Mouse (Mus musculus): Measurements from ENCODE around the gene Donson.

Gene Donson

DNA sequence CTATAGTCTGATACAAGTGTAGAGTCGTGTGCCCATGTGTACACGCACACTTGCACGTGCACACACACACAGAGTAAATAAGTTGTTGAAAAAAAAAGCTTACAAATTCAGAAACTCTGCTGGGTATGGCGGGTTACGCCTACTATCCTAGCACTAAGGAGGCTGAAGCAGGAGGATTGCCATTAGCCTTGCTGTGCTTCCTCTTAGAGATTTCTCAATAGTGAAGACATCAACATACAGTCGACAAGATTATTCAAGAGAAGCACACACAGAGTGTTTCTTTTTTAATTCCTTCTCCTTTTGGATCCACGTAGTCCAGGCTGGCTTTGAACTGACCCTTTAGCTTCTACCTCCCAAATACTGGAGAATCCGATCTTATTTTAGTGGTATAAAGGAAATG lies 48.4 kb downstream of the Donson start:
- DNase-seq, result no peak

DNA sequence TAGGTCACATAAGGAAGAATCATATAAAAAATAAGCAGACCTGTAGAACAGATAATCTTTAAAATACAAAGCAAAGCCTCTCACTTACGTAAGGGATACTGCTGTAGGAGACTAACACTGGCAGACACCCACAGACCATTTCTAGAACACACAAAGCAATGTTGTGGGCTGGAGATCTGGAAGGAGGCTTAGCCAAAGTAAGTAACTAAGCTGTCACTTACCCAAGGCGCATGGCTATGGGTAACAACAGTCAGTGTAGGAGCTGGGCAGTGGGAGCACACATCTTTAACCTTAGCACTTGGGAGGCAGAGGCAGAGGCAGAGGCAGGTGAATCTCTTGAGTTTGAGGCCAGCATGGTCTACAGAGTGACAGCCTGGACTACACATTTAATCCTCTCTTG lies 48.9 kb downstream of the Donson start:
- no peak for DNase-seq

DNA sequence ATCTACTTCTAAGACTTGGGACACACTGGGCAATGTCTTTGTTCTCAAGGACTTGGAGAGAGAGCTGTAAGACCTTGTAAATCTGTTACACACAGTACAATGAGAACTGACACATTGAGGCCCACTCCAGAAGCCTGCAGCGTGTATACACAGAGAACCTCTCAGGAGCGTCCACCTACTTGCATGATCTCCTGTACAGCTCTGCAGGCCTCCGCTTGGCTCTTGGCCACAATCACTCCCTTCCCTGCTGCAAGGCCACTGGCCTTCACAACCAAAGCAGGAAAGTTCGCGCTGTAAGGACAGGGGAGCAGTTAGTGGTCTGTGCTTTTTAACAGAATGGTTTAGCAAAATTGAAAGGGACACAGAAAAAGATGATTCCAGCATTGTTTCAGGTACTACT lies 49.4 kb downstream of the Donson start:
- DNase-seq, result no peak

DNA sequence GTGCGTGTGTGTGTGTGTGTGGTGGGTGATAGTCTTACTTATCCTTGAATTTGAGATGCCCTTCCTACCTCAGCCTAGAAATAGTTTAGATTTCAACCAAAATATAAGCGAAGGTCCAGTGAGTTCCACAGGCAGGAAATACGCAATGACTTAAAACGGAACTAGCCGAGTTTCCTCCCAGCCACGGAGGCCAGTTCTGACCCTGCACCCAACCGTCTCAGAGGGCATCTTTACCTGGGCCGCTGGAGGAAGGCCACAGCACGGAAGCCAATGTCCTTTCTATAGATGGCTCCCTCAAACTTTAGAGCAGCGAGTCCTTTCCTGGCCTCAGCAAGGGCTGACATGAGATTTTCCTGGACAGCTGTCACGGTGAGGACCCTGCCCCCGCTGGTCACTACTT lies 54.9 kb downstream of the Donson start:
- no peak for DNase-seq

DNA sequence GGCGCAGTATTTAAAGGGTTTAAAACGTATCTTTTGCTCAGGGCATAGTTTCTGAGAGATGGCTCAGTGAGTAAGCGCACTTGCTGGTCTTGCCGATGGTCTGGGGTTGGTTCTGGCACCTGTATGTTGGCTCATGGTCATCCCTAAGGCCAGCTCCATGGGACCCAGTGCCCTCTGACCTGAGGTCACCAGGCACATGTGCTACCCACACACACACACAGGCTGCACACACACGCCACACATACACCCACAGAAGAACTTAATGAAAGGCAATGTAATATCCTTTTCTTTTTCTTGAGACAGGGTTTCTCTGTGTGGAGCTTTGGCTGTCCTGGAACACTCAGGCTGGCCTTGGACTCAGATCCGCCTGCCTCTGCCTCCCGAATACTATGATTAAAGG lies 55.6 kb downstream of the Donson start:
- DNase-seq, result no peak

DNA sequence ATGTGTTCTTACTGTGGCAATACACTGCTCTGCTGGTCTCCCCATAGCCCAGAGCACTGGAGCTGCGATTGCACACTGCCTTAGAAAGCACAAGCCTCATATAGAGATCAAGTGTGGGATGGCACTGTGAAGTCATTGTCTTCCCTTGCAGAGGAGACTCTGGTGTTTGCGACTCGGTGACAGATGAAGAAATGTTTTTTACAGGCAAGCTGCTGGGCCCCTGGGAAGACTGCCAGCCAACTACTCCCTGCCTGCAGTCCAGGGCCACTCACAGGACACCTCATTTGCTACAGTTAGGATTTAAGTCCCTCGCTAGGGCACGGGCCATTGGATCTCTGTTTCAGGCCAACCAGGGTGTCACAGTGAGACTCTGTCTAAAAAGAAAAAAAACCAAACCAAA lies 56.1 kb downstream of the Donson start:
- no peak for DNase-seq

DNA sequence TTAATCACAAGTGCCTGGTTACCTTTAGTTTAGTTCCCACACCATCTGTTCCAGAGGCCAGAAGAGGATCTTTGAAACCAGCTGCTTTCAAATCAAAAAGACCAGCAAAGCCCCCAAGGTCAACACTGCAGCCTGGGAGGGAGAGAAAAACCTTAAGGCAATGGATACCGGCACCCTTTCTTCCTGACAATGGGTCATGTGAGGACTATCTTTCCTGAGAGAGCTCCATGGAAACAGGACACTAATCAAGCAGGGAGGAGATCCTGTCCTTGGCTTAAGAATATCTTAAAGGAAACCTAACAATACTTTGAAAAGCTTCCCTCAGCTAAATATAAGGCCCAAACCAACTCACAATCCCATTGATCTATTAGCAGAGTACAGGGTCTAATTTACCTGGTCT lies 58.0 kb downstream of the Donson start:
- no peak for DNase-seq

DNA sequence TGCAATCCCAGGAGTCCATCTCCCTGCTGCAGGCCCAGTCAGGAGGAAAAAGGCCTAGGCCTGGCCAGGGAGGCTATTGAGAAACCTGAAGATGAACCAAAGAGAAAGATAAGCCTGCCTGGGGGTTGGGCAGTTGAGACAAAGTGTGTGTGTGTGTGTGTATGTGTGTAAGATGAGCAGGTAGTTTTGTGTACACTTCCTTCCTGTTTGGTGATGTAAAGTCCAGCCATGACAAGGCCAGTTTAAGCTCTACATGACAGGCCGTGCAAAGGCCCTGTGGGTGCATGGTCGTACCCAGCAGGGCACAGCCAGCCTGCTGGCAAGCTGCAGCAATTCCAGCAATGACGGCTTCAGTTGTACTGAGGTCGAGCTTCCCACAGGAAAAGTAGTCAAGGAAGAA lies 58.8 kb downstream of the Donson start:
- no peak for DNase-seq

DNA sequence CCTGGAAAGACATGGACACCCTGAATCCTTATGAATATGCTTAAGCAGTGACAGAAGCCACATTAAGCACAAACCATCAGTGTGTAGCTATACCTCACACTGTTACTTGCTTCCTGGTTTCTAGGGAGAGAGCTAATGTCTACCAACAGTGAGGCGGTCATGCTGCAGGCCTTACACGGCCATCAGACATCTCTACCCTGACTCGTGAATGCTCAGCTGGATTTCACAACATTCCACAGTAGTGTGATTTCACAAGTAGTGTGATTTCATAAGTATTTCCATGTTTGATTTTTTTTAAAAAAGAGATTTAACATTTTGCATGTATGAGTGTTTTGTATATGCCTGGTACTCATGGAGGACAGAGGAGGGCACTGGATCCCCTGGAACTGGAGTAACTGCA lies 59.9 kb downstream of the Donson start:
- DNase-seq, result no peak

DNA sequence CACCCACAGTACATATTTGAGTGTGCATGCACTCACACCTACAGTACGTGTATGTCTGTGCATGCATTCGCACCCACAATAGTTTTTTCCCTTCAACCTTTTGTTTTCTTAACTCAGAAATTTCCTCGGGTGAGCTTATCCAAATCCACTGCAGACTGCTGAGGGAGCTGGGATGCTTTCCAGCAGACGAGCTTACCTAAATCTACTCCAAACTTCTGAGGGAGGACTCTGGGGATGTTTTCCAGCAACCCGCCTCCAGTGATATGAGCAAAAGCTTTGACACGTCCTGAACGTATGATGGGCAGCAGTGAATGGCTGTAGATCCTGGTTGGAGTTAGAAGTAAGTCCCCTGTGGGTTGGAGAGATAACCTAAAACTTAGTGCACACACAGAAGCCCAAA lies 60.7 kb downstream of the Donson start:
- DNase-seq, result no peak
